Mouse (Mus musculus) thymus, postnatal 4 days (tissue): ENCODE data around the gene Frmd4a.
"Not testable (repeated sequence)": the region's sequence is repeated elsewhere in the genome, so short reads cannot be mapped to it uniquely, and the experiment has no call there.

Experiments used
- DNase-seq: peaks from one replicate; pipeline ENCODE4 v3.0.0; 2021

Frmd4a gene

DNA sequence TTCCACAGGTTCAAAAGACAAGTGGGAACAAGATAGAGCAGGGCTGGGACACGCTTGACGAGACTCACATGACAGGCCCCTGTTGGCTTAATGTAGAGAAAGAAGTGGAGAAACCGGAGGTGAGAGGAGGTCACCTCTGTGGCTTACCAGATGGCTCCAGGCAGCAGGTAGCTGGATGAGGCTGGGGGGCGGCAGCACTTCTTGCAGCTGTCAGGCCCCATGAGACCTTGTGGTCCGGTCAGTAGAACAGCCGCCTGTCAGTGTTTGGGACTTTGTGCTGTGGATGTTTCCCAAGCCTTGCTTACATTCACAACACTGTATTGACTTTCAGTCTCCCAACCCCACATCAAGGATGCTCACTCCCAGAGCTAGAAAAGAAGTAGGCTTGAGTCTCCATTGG, 515.4 kb downstream of the Frmd4a start:
- no peak for DNase-seq

DNA sequence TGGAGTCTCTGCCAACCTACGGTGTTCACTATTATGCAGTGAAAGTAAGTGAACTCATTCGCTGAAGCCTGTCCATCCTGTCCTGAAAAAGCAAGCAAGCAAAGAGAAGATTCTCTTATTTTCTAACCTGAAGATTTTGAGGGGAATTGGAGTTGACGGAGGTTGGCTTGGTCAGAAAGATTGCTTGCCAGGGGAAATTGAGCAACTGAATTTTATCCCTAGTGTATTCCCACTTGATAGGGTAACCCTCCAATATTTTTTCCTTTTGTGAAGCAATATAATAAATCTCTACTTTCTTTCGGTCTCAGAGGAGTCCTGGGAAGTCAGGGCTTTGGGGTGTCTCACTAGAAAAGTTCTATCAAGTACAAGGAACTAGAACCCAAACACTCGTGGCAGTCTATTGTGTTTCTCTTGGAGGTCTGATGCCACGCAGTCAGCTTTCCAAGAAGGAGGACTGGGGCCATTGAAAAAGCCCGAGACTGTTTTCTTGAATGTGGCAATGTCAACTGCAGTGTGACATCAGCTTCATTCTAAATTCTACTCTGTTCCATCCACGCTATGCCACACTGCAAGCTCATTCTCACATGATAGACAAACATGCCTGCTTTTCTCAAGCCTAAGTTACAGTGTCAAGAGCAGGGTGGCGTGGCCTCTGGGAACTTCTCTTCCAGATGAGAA, 517.8 kb downstream of the Frmd4a start:
- no peak for DNase-seq

DNA sequence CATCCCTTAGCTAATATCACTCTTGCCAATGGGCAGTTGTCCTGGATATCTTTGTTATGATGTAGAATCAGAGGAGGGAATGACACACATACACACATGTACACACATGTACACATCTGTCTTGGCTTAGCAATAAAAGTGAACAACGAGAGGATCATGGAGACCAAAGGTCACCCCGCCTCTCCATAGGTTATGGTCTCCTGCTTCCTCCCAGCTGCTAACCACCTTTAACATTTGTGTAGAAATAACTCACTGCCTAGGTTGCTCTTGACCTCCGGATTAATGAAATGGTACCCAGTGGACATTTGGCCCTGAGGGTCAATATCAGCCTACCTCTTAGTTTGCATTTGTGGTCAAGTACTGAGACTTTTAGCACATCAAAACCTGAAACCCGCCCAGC, 523.8 kb downstream of the Frmd4a start:
- no peak for DNase-seq

DNA sequence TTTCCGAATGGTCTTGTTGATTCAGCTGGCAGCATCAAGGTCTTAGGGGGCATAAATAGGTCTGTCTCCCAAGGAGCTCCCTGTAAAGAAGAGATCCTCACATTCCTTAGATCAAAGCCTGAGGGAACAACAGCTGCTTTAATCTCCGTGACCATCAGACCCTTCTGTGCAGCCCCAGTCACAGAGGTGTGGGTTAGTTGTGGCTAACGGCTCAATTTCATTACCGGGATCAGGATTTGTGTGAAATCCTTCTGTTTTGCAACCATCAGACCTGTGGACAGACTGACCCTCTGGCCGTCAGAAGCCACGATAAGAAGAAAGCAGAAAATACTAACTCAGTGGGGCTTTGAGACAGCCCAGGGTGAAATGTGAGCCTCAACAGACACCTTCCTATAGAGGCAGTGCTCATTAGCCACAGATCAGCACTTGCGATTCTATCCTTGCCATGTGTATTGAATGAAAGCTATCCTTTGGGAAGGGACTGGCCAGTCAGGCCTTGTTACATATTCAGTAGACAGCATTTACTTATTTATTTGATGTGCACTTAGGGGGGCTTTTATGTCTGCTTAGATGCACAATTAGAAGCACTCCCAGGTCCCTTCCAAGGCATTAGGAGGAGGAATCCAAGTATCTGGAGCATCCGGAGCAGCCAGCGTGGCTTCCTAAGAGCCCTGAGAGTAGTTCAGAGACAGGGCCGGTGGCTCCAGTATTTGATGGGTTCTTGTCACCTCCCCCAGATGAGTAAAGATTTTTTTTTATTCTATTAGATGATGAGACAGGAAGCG, 524.5 kb downstream of the Frmd4a start:
- DNase-seq = no peak

DNA sequence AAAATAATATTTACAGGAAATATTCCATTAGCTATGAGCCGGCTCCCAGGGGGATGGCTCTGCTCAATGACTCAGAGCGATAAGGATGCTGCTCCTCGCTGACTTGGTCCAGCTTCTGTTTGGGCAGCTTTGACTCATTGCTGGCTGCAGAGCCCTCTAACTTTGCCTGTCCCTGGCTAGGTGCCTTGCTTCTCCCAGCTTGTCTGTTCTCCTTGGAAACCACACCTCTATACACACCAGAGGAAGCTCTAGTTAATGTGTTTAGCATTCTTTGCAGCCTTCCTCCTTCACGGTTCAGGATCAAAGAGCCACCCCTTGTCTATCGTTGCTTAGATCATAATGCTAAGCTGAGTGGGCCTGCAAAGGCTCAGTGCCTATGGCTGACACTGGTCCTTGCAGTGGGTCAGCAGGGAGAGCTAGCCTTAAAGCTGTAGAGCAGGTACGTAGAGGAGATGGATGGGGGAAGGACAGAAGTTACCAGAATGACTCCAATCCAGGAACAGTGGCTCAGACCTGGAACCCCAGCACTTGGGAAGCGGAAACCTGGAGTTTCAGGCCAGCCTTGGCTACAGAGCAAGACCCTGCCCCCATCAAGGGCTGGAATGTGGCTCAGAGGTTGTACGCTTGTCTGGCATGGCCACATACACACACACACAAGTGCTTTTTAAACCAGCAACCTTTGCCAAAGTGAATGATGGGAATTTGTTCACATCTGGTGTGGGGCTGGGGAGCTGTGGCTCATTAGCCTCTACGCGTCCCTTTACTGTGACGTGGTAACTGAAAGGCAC, 525.3 kb downstream of the Frmd4a start:
- no peak for DNase-seq

DNA sequence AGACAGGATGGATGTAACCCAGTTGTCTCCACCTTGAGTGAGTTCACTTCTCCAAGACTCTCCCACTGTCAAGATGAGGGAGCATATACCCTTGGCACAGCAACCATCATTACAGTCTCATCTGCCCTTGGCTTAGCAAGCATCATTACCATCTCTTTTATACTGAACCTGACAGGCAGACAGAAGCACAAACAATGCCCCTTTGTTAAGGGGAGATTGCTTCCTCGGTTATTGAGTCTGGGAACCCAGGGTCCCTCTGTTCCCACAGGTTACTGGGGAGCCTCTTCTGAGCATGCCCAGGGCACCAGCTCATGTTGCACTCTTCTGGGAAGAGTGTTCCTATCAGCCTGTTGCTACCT, 525.9 kb downstream of the Frmd4a start:
- no peak for DNase-seq

DNA sequence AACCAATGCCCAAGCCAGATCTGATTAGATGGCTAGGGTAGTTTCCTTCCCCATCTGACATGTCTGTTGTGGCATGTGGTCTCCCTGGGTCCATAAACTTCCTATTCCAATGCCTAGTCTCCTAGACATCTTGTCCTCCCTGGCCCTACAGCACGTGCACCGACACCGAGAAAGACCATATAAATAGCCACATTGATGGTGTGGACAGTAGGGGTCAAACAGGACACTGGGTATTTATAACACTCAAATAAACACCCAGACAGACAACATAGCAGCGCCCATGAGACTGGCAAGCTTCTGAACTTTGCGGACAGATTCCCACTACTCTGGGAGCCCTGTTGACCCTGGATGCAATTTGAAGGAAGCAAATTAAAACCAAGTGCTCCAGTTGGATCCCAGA, 526.8 kb downstream of the Frmd4a start:
- DNase-seq = no peak

DNA sequence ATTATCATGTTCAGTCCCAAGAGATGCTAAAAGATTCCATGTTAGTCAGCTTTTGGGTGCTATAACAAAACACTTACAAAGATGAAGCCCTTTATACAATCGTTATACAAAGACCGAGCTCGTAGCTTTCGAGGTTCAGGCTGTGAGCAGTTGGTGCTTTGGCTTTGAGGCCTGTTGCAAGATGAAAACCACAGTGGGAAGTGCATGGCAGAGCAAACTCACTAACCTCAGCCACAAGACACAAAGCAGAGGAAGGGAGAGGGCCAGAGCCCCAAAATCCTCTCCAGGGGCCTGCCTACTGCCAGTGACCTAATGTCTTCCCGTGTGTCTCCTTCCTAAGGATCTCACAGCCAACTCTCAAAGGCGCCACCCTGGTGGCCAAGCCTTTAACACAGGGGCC, 527.7 kb downstream of the Frmd4a start:
- no peak for DNase-seq

DNA sequence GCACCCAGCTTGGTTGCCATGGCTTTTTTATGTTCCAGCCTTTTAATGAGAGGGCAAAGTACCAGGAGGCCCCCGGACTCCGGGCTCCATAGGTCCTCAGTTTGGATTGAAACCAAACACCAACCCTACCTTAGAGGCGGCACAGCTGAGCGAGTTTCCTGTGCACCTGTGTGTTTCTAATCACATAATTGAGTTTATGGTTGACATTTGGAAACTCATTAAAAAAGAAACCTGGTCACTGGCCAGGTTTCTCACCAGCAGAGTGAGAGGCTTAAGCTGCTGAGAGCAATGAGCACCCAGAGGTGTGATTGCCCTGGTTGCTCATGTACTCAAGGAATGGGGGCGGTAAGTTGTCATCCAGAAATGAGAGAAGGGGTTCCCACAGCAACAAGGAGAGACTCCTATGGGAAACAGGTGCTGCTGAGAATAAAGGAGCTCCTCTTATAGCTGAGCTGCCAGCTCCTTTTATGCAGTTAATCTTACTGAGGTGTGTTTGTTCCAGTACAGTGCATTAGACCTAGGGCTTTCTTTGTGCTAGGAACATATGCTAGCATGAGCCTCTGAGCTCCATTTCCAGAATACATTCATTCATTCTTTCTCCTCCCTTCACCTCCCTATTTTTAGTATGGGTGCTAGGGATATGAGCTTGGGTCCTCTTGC, 529.6 kb downstream of the Frmd4a start:
- no peak for DNase-seq

DNA sequence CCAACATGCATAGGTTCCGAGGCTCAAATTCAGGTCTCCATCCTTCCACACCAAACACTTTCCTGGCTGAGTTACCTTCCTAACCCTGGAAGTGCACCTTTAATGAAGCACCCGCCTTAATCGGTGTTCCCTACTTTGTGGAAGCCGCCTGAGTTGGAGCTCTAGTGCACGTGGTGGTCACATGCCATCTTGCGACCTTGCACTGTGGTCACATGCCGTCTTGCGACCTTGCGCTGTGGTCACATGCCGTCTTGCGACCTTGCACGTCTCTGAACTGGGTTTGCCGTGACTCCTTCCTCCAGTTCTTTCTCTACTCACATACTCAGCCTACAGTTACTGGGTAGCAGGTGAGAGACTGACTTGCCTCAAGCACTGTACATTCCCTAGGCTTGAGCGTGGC, 531.8 kb downstream of the Frmd4a start:
- no peak for DNase-seq

DNA sequence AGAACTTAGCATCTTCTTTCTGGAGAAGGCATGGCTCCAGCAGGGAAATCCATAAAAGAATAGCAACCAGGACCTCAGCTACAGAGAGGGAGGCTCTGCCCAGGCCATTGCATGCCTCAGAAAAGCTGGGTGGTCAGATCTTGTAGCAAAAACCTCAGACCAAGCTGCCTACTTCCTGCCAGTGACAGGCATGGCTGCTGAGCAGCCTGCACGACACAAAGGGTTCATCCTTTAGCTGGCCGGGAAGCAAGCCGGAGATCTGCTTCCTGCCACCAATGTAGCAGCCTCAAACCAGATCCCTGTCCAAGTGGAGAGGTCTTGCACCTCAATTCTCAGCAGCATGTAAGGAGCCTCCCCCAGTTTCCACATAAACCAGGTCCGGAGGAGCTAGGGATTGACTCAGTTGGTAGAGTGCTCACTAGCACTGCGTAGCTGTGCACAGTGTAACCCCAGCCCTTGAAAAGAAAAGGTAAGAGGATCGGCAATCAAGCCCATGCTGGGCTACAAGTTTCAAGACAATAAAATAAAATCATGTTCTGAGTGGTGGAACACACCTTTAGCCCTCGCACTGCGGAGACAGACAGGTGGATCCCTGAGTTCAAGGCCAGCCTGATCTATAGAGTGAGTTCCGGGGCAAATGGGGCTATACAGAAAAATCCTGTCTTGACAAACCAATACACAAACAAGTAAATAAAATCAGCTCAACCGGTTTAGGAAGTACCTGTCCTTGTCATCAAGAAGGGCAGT, 532.7 kb downstream of the Frmd4a start:
- no peak for DNase-seq

DNA sequence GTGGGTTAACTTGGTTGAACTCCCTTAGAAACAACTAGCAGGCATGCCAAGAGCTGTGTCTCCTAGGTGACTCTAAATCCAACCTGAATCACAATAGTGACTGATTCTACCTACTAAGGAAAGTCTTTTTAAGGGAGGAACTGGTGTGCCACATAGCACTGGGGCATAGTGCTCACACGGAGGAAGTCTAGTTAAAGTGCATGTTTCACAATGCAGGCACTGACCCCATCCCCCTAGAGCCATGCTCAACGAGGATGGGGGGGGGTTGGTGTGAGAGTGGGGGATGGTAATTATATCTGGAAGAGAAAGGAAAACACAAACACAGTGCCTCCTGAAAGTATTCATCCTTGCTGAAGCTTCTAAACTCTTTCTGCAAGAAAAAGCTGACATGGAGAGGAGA, 533.9 kb downstream of the Frmd4a start:
- no peak for DNase-seq

DNA sequence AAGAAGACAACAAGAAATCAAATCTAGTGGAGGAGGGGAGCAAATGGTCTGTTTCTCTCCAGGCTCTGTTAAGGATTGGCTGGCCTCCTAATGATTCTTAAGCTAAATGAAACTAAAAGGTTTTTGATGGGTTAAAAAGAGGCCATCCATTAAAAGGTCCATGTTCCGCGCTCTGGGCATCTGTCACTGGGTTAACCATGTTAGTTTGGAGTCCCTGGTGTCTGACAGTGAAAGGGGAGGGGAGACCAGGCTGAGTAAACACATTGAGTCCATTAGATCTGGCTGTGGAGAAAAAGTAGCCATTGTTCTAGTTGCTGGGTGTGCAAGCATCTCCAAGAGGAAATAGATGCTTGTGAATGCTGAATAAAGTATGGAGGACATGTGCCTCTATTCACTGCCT, 534.3 kb downstream of the Frmd4a start:
- no peak for DNase-seq

DNA sequence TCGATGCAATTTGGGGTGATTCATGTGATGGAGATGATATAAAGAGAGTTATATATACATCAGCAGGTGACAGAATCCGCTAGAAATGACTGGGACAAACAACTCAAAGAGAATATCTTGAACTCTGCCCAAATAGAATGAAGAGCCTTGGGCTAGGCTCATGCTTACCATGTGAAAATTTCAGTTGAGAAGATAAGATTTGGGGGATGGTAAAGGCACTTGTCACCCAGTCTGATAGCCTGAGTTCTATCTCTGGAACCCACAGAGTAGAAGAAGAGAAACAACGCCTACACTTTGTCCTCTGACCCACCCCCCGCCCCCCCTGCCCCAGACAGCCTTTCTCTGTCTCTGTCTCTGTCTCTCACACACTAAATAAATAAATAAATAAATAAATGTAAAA, 535.0 kb downstream of the Frmd4a start:
- DNase-seq = no peak

DNA sequence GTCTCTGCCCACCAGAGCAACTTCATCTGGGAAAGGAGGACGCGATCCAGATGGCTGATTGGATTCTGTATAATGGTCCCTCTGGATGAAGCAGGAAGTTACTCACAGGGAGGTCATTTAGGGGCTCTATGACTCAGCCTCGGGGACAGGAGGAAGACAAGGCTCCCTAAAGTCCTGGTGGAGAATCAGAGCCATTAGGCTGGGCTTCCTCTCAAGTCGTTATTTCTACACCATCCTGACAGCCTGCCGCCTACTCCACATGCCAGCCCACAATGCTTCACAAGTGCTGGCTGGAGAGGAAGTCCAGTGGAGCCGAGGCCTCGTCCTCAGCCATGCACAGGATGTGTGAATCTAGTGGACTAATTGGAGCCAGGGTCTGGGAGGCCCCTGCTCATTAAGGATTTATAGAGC, 537.7 kb downstream of the Frmd4a start:
- no peak for DNase-seq

DNA sequence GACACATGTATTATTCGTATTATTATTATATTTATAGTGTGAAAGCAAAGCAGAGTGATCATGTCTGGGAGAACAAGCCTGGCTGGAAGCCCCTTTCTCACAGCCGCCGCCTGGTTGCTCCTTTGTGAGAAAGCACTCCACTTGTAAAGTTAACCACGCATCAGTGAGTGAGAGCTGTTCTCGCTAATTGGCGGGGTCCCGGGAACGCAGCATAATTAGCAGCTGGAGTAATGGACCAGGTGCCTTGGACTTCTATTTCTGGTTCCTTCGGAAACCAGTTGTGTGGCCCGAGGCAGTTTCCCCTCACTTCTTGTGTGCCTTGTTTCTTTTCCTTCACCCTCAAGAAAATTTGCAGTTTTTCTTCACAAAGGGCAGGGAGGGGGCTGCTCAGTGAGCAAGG, 538.7 kb downstream of the Frmd4a start:
- DNase-seq = no peak

DNA sequence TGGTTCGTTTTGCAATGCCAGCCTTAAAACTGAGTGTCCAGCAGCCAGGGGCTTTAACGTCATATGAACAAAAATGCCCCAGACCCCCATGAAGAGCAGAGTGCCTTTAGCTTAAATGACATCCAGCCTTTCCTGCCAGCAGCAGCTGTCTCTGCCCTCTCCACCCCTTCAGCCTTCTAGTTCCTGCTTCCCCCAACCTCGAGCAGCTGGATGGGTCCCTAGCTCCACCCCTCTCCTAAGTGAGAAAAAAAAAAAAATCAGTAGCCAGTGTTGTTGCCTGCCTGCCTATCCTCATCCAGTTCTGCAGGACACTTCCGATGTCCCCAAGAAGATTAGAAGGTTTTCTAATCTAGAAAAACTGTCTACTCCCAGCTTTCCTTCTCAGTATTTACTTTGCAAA, 539.5 kb downstream of the Frmd4a start:
- DNase-seq = no peak

DNA sequence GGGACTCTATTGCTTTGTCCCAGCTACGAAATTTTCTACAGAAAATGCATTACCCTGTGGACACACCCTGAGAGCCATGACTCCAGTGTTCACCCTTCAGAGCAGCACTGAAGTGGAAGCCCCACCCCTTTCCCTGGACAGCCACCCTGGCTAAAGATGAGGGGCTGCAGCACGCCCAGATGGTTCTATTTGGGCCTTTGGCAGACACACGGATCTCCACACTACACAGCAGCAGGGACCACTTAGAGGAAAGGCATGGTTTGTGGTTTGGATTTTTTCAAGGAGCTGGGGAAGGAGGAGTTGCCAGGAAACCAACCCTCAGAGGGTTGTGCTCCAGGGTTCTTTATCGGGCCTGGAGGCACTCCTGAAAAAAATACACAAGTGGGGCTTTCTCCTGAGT, 539.9 kb downstream of the Frmd4a start:
- DNase-seq = no peak

DNA sequence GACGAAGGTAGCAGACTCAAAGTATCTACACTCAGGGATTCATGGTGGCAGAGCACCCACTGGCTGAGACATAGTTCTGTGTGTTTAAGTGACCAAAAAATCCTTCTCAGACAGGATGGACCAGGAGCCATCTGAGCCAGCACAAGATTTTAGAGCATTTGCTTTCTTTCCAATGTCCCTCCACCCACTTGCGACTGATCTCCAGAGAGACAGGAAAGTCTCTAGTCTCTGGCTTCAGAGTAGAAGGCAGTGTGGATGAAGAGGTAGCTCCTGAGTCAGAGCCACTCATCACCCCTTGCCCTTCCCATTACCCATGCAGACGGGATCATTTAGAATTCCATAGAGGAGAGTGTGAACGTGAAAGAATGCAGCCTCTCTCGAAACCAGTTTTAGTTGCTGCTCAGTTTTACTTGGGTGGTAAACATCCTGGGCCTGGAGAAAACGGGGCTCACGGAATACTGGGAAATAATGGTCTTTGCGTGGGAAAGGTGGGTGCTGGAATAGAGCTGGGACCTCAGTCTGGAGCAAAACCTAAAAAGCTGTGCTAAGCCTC, 541.2 kb downstream of the Frmd4a start:
- no peak for DNase-seq

DNA sequence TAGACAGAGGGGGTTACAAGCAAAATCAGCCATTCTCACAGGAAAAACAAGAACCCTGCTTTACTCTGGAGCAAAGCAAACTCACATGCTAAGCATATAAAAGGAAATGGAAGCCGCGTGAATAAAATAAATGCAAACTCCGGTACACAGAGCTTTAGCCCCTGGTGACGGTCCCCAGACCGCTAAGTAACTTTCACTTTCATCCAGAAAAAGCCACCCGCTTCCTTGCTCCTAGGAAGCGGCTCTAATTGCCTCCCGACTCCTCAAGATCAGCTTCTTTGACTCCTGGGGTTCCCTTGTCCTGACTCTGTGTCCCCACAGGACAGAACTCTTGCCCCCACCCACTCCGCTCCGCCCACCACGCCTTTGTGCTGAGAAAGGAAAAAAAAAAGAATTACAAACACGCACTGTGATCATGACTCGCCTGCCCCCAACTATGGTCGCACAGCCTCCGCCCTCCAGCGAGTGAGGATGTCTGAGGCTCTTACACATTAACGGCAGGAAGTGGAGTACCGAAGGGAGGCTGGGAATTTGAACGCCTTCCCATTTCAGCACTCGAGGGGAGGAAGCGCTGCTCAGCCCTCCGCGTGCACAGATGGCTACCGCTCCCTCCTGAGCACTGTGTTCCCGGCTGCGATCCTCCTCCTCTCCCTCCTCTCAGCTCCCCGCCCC, 541.8 kb downstream of the Frmd4a start:
- DNase-seq = peak; percentile 69

DNA sequence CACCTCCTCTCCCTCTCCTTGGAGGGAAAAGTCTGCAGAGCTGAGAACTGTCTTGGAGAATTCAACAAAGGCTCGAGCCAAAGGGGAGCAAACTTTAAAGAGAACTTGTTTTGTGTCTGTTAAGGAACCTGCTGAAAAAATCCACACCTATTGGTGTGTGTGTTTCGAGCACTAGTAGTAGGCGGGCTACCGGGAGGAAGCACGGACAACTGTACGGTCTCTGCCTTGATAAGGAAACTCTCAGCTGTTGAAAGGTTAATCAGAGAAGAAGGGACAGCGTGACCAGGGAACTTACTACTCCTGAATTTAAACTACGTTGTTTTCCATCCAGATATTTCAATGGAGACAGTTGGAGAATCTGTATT, 542.3 kb downstream of the Frmd4a start:
- DNase-seq = no peak

DNA sequence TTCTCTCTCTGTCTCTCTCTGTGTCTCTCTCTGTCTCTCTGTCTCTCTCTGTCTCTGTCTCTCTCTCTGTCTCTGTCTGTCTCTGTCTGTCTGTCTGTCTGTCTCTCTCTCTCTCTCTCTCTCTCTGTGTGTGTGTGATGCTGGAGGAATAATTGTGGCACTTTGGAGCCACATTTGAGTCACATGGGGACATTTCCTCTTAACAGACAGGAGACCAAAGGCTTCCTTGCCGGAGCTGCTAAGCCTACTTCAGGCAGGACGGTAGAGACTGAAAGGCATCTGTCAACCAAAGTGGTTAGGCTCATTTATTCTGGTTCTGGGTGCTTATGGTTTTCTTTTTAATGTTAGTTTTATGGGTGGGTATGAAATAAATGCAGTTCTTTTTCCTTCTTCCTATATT, 543.0 kb downstream of the Frmd4a start:
- not testable (repeated sequence) for DNase-seq
